In the genomic region with DNA sequence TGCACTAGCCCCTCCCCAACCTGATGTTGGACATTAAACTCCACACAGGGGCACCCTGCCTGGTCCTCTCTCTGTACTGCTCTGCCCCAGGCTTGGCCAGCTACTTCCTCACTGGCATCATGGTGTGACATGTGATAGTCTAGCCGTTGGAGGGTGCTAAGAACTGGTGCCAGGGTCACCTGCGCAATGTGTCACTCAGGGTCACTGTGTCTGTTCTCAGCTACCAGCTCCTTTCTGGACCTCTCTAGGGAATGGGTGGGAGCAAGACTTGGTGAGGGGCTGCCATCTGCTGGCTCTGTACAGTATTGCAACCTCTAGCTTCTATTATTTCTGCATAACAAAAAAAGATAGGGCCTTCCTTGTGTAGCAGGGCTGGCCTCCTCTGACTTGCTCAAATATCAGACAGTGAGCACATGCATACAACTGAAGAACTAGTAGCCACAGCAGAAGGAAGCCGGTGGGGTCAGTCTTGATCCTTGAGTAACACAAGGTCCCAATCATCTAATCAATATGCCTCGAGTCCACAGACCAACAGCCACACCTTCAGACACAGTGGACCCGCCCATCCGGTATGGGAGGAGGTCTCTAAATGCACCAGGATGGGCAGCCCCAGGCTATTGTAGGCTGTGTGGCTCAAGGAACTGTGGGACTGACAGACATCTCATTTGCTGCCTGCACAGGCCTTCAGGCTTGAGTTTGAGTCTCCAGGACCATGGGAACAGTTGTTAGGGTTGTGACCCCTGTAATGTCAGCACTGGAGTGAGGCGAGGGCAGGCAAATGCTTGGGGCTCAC, we compare ENCODE assay signal across 8 mouse cellular contexts. TPM values are rescaled to one million over a fixed set of nuclear protein-coding genes. Genes with fewer than 3 reads are reported as not detected.
A peak's percentile ranks its signal among the peaks of the same experiment; 100 is the strongest.
DNase-seq lines count a peak whose midpoint lies in the region; ATAC-seq and TF ChIP-seq lines count a peak whose summit lies in the region.

No protein-coding gene starts in this region.

- H3K9ac ChIP-seq in heart, adult 2 months (ENCODE audit: low read depth, low read length) = no peak overlapping the region
- H3K9ac ChIP-seq in limb, embryonic 13.5 days = 0 out of 2 replicates have a peak overlapping the region, but pooled peaks have one; percentile 9
- no peak overlapping the region for H3K9ac ChIP-seq in midbrain, embryonic 16.5 days (ENCODE audit: low read depth, low read length)

- no peaks in the 10 kb centered on the region for H3K27me3 ChIP-seq in heart, adult 2 months (ENCODE audit: control insufficient read depth, insufficient read depth, low read length)
- no peaks in the 10 kb centered on the region for H3K27me3 ChIP-seq in limb, embryonic 13.5 days
- no peaks in the 10 kb centered on the region for H3K27me3 ChIP-seq in midbrain, embryonic 16.5 days (ENCODE audit: control insufficient read depth, insufficient read depth, low read depth, low read length)

- no peaks in the 10 kb centered on the region for H3K36me3 ChIP-seq in heart, adult 2 months (ENCODE audit: control insufficient read depth, insufficient read depth, low read length)
- H3K36me3 ChIP-seq in limb, embryonic 13.5 days = peaks cover 60% of the 10 kb centered on the region
- H3K36me3 ChIP-seq in midbrain, embryonic 16.5 days (ENCODE audit: control insufficient read depth, insufficient read depth, low read length) = peaks cover 41% of the 10 kb centered on the region

- H3K27ac ChIP-seq in heart, adult 2 months = no peak overlapping the region
- H3K27ac ChIP-seq in limb, embryonic 13.5 days = no peak overlapping the region
- H3K27ac ChIP-seq in midbrain, embryonic 16.5 days (ENCODE audit: low read length) = no peak overlapping the region

- no peak overlapping the region for H3K4me3 ChIP-seq in heart, adult 2 months
- no peak overlapping the region for H3K4me3 ChIP-seq in limb, embryonic 13.5 days
- no peak overlapping the region for H3K4me3 ChIP-seq in midbrain, embryonic 16.5 days (ENCODE audit: low read depth, low read length)

- H3K4me2 ChIP-seq in limb, embryonic 13.5 days (replicated peaks) = no peak overlapping the region
- H3K4me2 ChIP-seq in midbrain, embryonic 16.5 days (ENCODE audit: low read length) = no peak overlapping the region

- TF ChIP-seq EP300 in heart, adult 2 months (IDR thresholded peaks at IDR 0.05; ENCODE audit: insufficient read depth, low read depth, low read length) = peak; percentile 86

- peak; percentile 91 for TF ChIP-seq CTCF in heart, adult 2 months (IDR thresholded peaks at IDR 0.05)

- intact Hi-C loops in heart, adult 2 months (cut with DNase I) = loop anchor here (1.0 to 2.0 kb wide), 2 partner anchors 66 to 84 kb away; no protein-coding TSS in a partner anchor

- ATAC-seq in limb, embryonic 13.5 days (ENCODE audit: low FRiP score, low read depth) = peak; percentile 6; the same call in 1 of the 2 replicates
- ATAC-seq in midbrain, embryonic 16.5 days = peak; percentile 30; the same call in 1 of the 2 replicates

- DNase-seq in A20 (ENCODE audit: low read depth, low spot score) = peak; percentile 66
- peak; percentile 50 for DNase-seq in adrenal gland, adult 8-10 months
- DNase-seq in embryo, embryonic 9.5 days (ENCODE audit: extremely low spot score) = peak; percentile 68
- peak; percentile 67 to 76 for DNase-seq in heart, adult 2 months
- peak; percentile 61 to 83 for DNase-seq in kidney, adult 8-10 months
- peak; percentile 43 to 65 for DNase-seq in spleen, postnatal 14 days (ENCODE audit: low spot score in 2 of 2)

- no peak for TF ChIP-seq POLR2A in heart, adult 2 months (IDR thresholded peaks at IDR 0.05; ENCODE audit: insufficient read depth, low read depth, low read length)

- H3K79me2 ChIP-seq in heart, adult 2 months (replicated peaks; ENCODE audit: control insufficient read depth, insufficient read depth, low read length) = no peaks in the 10 kb centered on the region

- H3K9me3 ChIP-seq in limb, embryonic 13.5 days = peaks cover 4% of the 10 kb centered on the region; the same call in 1 of the 2 replicates
- no peaks in the 10 kb centered on the region for H3K9me3 ChIP-seq in midbrain, embryonic 16.5 days (replicated peaks; ENCODE audit: control insufficient read depth, low read length, poor library complexity, severe bottlenecking)

- 64% methylated on average over 7 of the region's 7 CpGs for WGBS in heart, adult 2 months
- WGBS in limb, embryonic 13.5 days = 77% methylated on average over 7 of the region's 7 CpGs
- 79% methylated on average over 7 of the region's 7 CpGs for WGBS in midbrain, embryonic 16.5 days

- no peaks in the 10 kb centered on the region for H3K4me1 ChIP-seq in heart, adult 2 months (ENCODE audit: control insufficient read depth, insufficient read depth, low read length)
- no peaks in the 10 kb centered on the region for H3K4me1 ChIP-seq in limb, embryonic 13.5 days
- no peaks in the 10 kb centered on the region for H3K4me1 ChIP-seq in midbrain, embryonic 16.5 days (ENCODE audit: control insufficient read depth, insufficient read depth, low read length)

RNA-seq across cellular contexts. Expression of a gene that starts 12.5 kb away (rescaled TPM):
- 10 to 100 TPM; 43.6 to 59.2 (median 45.7) TPM for total RNA-seq in adrenal gland, adult 8-10 months (2022)
- total RNA-seq in heart, adult 2 months (2021) = 10 to 100 TPM; 11.3 to 15.5 TPM
- 15.2 and 17.0 TPM in 2 replicates for polyA plus RNA-seq in heart, adult 2 months (2012; rRNA removed)
- polyA plus RNA-seq in limb, embryonic 13.5 days (2015; fragmentation: Nextera tagmentation; extraction: Ambion mirVana) = 58.4 and 62.0 TPM in 2 replicates
- 47.3 and 51.6 TPM in 2 replicates for polyA plus RNA-seq in midbrain, embryonic 16.5 days (2015; fragmentation: Nextera tagmentation; extraction: Ambion mirVana)

RNA-seq across cellular contexts. Expression of a gene that starts 16.3 kb away (rescaled TPM):
- total RNA-seq in adrenal gland, adult 8-10 months (2022) = 1 to 10 TPM in 2 of 4 experiments, under 1 TPM in 2; 0.35 to 2.7 (median 1.3) TPM
- under 1 TPM; 0.36 to 0.70 TPM for total RNA-seq in heart, adult 2 months (2021)
- 0.06 and 0.15 TPM in 2 replicates for polyA plus RNA-seq in heart, adult 2 months (2012; rRNA removed)
- polyA plus RNA-seq in limb, embryonic 13.5 days (2015; fragmentation: Nextera tagmentation; extraction: Ambion mirVana) = 0.18 and 0.60 TPM in 2 replicates
- 0.24 and 0.33 TPM in 2 replicates for polyA plus RNA-seq in midbrain, embryonic 16.5 days (2015; fragmentation: Nextera tagmentation; extraction: Ambion mirVana)

RNA-seq across cellular contexts. Expression of a gene that starts 22.4 kb away (rescaled TPM):
- 100 to 1,000 TPM; 185 to 247 (median 197) TPM for total RNA-seq in adrenal gland, adult 8-10 months (2022)
- total RNA-seq in heart, adult 2 months (2021) = 10 to 100 TPM; 84.5 to 90.1 TPM
- 158 and 161 TPM in 2 replicates for polyA plus RNA-seq in heart, adult 2 months (2012; rRNA removed)
- 227 and 231 TPM in 2 replicates for polyA plus RNA-seq in limb, embryonic 13.5 days (2015; fragmentation: Nextera tagmentation; extraction: Ambion mirVana)
- polyA plus RNA-seq in midbrain, embryonic 16.5 days (2015; fragmentation: Nextera tagmentation; extraction: Ambion mirVana) = 324 and 340 TPM in 2 replicates

RNA-seq across cellular contexts. Expression of a gene that starts 23.4 kb away (rescaled TPM):
- 100 to 1,000 TPM; 169 to 227 (median 204) TPM for total RNA-seq in adrenal gland, adult 8-10 months (2022)
- 100 to 1,000 TPM; 115 to 123 TPM for total RNA-seq in heart, adult 2 months (2021)
- 89.3 and 116 TPM in 2 replicates for polyA plus RNA-seq in heart, adult 2 months (2012; rRNA removed)
- polyA plus RNA-seq in limb, embryonic 13.5 days (2015; fragmentation: Nextera tagmentation; extraction: Ambion mirVana) = 192 and 197 TPM in 2 replicates
- polyA plus RNA-seq in midbrain, embryonic 16.5 days (2015; fragmentation: Nextera tagmentation; extraction: Ambion mirVana) = 227 and 233 TPM in 2 replicates

RNA-seq across cellular contexts. Expression of a gene that starts 45.1 kb away (rescaled TPM):
- 10 to 100 TPM; 50.7 to 86.9 (median 66.5) TPM for total RNA-seq in adrenal gland, adult 8-10 months (2022)
- 10 to 100 TPM; 13.9 to 14.4 TPM for total RNA-seq in heart, adult 2 months (2021)
- polyA plus RNA-seq in heart, adult 2 months (2012; rRNA removed) = 20.5 and 21.9 TPM in 2 replicates
- 19.2 and 20.0 TPM in 2 replicates for polyA plus RNA-seq in limb, embryonic 13.5 days (2015; fragmentation: Nextera tagmentation; extraction: Ambion mirVana)
- polyA plus RNA-seq in midbrain, embryonic 16.5 days (2015; fragmentation: Nextera tagmentation; extraction: Ambion mirVana) = 52.8 and 55.7 TPM in 2 replicates
